Mouse (Mus musculus) inflammation-experienced regulatory T-cells, adult 6 months (primary cell): ENCODE measurements at regions not wholly inside any gene's neighbourhood (a gene's known extent, or its start where the extent isn't known, plus 50 kb on each side); places are given as distances from the start of the nearest gene placed in this dataset.

Source experiments
- ATAC-seq: one replicate; pipeline ENCODE4 v1.8.0; 2017

GRCm38 (mm10) chr9:51379589-51379988 is 50.9 kb upstream of the 1810046K07Rik start:
- ATAC-seq = no peak

GRCm38 (mm10) chr9:51393921-51394320 is 65.2 kb upstream of the 1810046K07Rik start:
- ATAC-seq = no peak

GRCm38 (mm10) chr9:51394372-51394771 is 65.7 kb upstream of the 1810046K07Rik start:
- ATAC-seq = no peak

- no peak for ATAC-seq
Measured at GRCm38 (mm10) chr9:51396801-51397200, 68.1 kb upstream of the 1810046K07Rik start.

- no peak for ATAC-seq
Measured at GRCm38 (mm10) chr9:51397589-51398220, 69.0 kb upstream of the 1810046K07Rik start.

- ATAC-seq = no peak
Measured at GRCm38 (mm10) chr9:51398886-51399285, 70.2 kb upstream of the 1810046K07Rik start.

GRCm38 (mm10) chr9:51399356-51399755 is 70.6 kb upstream of the 1810046K07Rik start:
- ATAC-seq = no peak

- ATAC-seq = peak; percentile 56
Measured at GRCm38 (mm10) chr9:51401779-51402178, 73.1 kb upstream of the 1810046K07Rik start.

- ATAC-seq = no peak
Measured at GRCm38 (mm10) chr9:51407978-51408377, 79.3 kb upstream of the 1810046K07Rik start.

GRCm38 (mm10) chr9:51418923-51419482 is 90.3 kb upstream of the 1810046K07Rik start:
- no peak for ATAC-seq

GRCm38 (mm10) chr9:51422553-51422952 is 93.8 kb upstream of the 1810046K07Rik start:
- ATAC-seq = no peak

- no peak for ATAC-seq
Measured at GRCm38 (mm10) chr9:51423341-51423740, 94.6 kb upstream of the 1810046K07Rik start.

- no peak for ATAC-seq
Measured at GRCm38 (mm10) chr9:51430426-51430825, 101.7 kb upstream of the 1810046K07Rik start.

- no peak for ATAC-seq
Measured at GRCm38 (mm10) chr9:51437130-51437529, 108.4 kb upstream of the 1810046K07Rik start.

- no peak for ATAC-seq
Measured at GRCm38 (mm10) chr9:51441773-51442381, 113.2 kb upstream of the 1810046K07Rik start.

- ATAC-seq = no peak
Measured at GRCm38 (mm10) chr9:51455690-51456089, 127.0 kb upstream of the 1810046K07Rik start.

- ATAC-seq = no peak
Measured at GRCm38 (mm10) chr9:51462463-51463024, 133.8 kb upstream of the 1810046K07Rik start.

- no peak for ATAC-seq
Measured at GRCm38 (mm10) chr9:51470031-51470430, 141.3 kb upstream of the 1810046K07Rik start.

GRCm38 (mm10) chr9:51476511-51477056 is 147.9 kb upstream of the 1810046K07Rik start:
- ATAC-seq = no peak

GRCm38 (mm10) chr9:51487840-51488239 is 159.1 kb upstream of the 1810046K07Rik start:
- ATAC-seq = no peak

- ATAC-seq = no peak
Measured at GRCm38 (mm10) chr9:51507265-51507913, 178.7 kb upstream of the 1810046K07Rik start.

GRCm38 (mm10) chr9:51517643-51518042 is 188.9 kb upstream of the 1810046K07Rik start:
- ATAC-seq = no peak

GRCm38 (mm10) chr9:51518376-51518775 is 189.7 kb upstream of the 1810046K07Rik start:
- ATAC-seq = no peak
